Mouse (Mus musculus) heart, embryonic 10.5 days (tissue): Measurements from ENCODE around the gene Pank4. TPM values are rescaled to one million over a fixed set of nuclear protein-coding genes. Genes with fewer than 3 reads are reported as not detected.

Source experiments
- DNase-seq: peaks from one replicate; pipeline ENCODE4 v3.0.0-alpha.2; 2017; ENCODE audit warnings: low spot score
- H3K27ac ChIP-seq: fragments of 300-500 bp; sonication (generic); 2 replicates; pipeline ENCODE4 v1.5.1; 2016; ENCODE audit warnings: mild to moderate bottlenecking
- H3K27me3 ChIP-seq: fragments of 300-500 bp; sonication (generic); 2 replicates; pipeline ENCODE4 v1.6.1; 2016; ENCODE audit warnings: mild to moderate bottlenecking; ENCODE audit not compliant: poor library complexity, insufficient read depth, severe bottlenecking
- H3K36me3 ChIP-seq: fragments of 300-500 bp; sonication (generic); 2 replicates; pipeline ENCODE4 v1.6.1; 2016; ENCODE audit warnings: mild to moderate bottlenecking, moderate library complexity
- H3K4me1 ChIP-seq: fragments of 300-500 bp; sonication (generic); 2 replicates; pipeline ENCODE4 v1.6.1; 2016; ENCODE audit warnings: mild to moderate bottlenecking
- H3K4me3 ChIP-seq: fragments of 300-500 bp; sonication (generic); 2 replicates; pipeline ENCODE4 v1.5.1; 2016; ENCODE audit warnings: mild to moderate bottlenecking, moderate library complexity
- H3K9me3 ChIP-seq: fragments of 300-500 bp; sonication (generic); 2 replicates; pipeline ENCODE4 v1.6.1; 2016; ENCODE audit warnings: mild to moderate bottlenecking, moderate library complexity
- WGBS: fragments of 180-500 bp; shearing (Covaris S2); methylation state at CpG from one replicate; pipeline ENCODE4 v1.1.7; 2016; 5-methylcytosine and 5-hydroxymethylcytosine counted together
- polyA plus RNA-seq: library from polyadenylated mRNA; unstranded; fragments of >200 nt; fragmentation: Nextera tagmentation; extraction: Ambion mirVana; gene quantifications from 2 replicates; pipeline ENCODE4 v1.2.1, GENCODE M21; 2016

The Pank4 gene
- polyA plus RNA-seq, 1 experiment from 2014 or later = 49.2 TPM

DNA sequence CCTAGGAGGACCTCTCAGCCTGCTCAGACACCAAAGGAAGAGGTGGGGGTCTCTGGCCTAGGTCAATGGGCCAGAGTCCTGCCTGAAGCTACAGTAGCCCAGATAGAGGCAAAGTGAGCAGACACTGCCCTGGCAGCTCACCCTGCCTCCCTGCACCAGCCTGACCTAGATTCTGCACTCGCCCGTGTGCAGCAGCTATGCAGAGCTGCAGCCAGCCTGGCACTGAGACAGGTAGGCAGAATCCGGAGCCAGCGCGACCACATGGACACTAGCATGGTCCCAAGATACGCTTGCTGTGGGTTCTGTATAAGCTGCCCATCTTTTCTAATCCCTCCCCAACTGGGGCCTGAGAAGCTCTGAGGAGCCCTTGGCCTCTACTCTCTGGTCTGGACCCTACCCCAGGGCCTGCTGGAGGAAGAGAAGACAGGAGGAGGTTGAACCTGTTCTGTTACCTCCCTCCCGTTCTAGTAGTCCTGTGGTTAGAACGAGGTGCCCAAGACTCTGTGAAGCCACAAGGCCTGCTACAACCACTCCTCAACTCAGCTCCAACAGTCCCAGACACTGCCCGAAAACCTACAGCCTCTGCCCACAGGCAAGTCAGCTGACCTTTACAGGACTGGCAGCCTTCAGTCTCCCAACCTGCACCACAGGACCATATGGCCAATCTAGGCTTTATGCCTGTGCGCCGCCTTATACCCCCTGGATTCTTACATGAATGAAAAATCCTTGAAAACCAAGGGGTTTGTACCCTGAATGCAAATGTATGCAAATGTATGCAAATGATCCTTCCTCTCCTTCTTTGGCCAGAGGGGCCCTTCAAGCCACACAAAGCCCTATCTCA is 60.5 kb downstream of the Pank4 start:
- no peak overlapping the region for H3K4me3 ChIP-seq
- no peaks in the 10 kb centered on the region for H3K9me3 ChIP-seq
- peaks cover 45% of the 10 kb centered on the region for H3K27me3 ChIP-seq
- H3K27ac ChIP-seq = no peak overlapping the region
- H3K36me3 ChIP-seq = no peaks in the 10 kb centered on the region
- DNase-seq = no peak
- 81% methylated on average over 11 of the region's 11 CpGs for WGBS
- H3K4me1 ChIP-seq = peaks cover 5% of the 10 kb centered on the region

Other genes starting within 250 kb of the Pank4 start
- 0.39 and 0.44 TPM in 2 replicates for gene Ttc34, start 126.7 kb upstream of the Pank4 start, polyA plus RNA-seq
- gene Mmel1, start 94.5 kb upstream of the Pank4 start, polyA plus RNA-seq = 0.12 and 0.62 TPM in 2 replicates
- gene Fam213b, start 65.0 kb upstream of the Pank4 start, polyA plus RNA-seq = 24.6 and 32.3 TPM in 2 replicates
- 1.6 and 2.6 TPM in 2 replicates for gene Tnfrsf14, start 35.6 kb upstream of the Pank4 start, polyA plus RNA-seq
- 0.15 and 0.26 TPM in 2 replicates for gene Hes5, start 3.2 kb upstream of the Pank4 start, polyA plus RNA-seq
- 0.41 and 0.57 TPM in 2 replicates for gene Plch2, start 92.7 kb downstream of the Pank4 start, polyA plus RNA-seq
- gene Pex10, start 102.9 kb downstream of the Pank4 start, polyA plus RNA-seq = 17.3 and 19.4 TPM in 2 replicates
- gene Rer1, start 122.3 kb downstream of the Pank4 start, polyA plus RNA-seq = 144 and 165 TPM in 2 replicates
- gene Morn1, start 122.5 kb downstream of the Pank4 start, polyA plus RNA-seq = 3.6 and 4.6 TPM in 2 replicates